Mouse (Mus musculus) heart, embryonic 11.5 days (tissue): ENCODE results near the gene Fktn. TPM values are rescaled to one million over a fixed set of nuclear protein-coding genes. Genes with fewer than 3 reads are reported as not detected.
"Not testable (repeated sequence)": the region's sequence is repeated elsewhere in the genome, so short reads cannot be mapped to it uniquely, and the experiment has no call there.

Experiments used
- ATAC-seq: fragments of 200-750 bp; cut with Nextera tagmentation; replicated peaks from 2 replicates; pipeline ENCODE4 v1.8.0; 2017; ENCODE audit warnings: moderate library complexity; ENCODE audit not compliant: insufficient number of reproducible peaks, low FRiP score, low TSS enrichment
- H3K27ac ChIP-seq: fragments of 300-500 bp; sonication (generic); 2 replicates; pipeline ENCODE4 v1.5.1; 2014; ENCODE audit warnings: mild to moderate bottlenecking, low read depth, low read length
- H3K27me3 ChIP-seq: fragments of 300-500 bp; sonication (generic); 2 replicates; pipeline ENCODE4 v1.6.1; 2014; ENCODE audit warnings: mild to moderate bottlenecking, low read length, mixed read lengths; ENCODE audit not compliant: control insufficient read depth, insufficient read depth
- H3K36me3 ChIP-seq: fragments of 300-500 bp; sonication (generic); 2 replicates; pipeline ENCODE4 v1.6.1; 2014; ENCODE audit warnings: mild to moderate bottlenecking, low read length, moderate library complexity, mixed read lengths; ENCODE audit not compliant: control insufficient read depth, insufficient read depth
- H3K4me1 ChIP-seq: fragments of 300-500 bp; sonication (generic); 2 replicates; pipeline ENCODE4 v1.6.1; 2014; ENCODE audit warnings: low read length; ENCODE audit not compliant: control insufficient read depth, insufficient read depth
- H3K4me2 ChIP-seq: fragments of 300-500 bp; sonication (generic); 2 replicates; pipeline ENCODE4 v1.6.1; 2014; ENCODE audit warnings: mild to moderate bottlenecking, moderate library complexity
- H3K4me3 ChIP-seq: fragments of 300-500 bp; sonication (generic); 2 replicates; pipeline ENCODE4 v1.5.1; 2014; ENCODE audit warnings: low read depth, low read length
- H3K9ac ChIP-seq: fragments of 300-500 bp; sonication (generic); 2 replicates; pipeline ENCODE4 v1.6.1; 2014; ENCODE audit warnings: mild to moderate bottlenecking, low read depth, low read length, moderate library complexity
- H3K9me3 ChIP-seq: fragments of 300-500 bp; sonication (generic); replicated peaks from 2 replicates; pipeline ENCODE4 v1.6.1; 2016; ENCODE audit warnings: low read length; ENCODE audit not compliant: control insufficient read depth
- WGBS: fragments of 180-500 bp; shearing (Covaris S2); extraction: QIAGEN DNeasy Blood & Tissue Kit; methylation state at CpG from one replicate; pipeline ENCODE4 v1.1.7; 2014; ENCODE audit not compliant: insufficient replicate concordance; 5-methylcytosine and 5-hydroxymethylcytosine counted together
- polyA plus RNA-seq: library from polyadenylated mRNA; unstranded; fragments of >200 nt; fragmentation: Nextera tagmentation; extraction: Ambion mirVana; gene quantifications from 2 replicates; pipeline ENCODE4 v1.2.1, GENCODE M21; 2014

The Fktn gene
- 14.5 and 15.9 TPM in 2 replicates for polyA plus RNA-seq

DNA sequence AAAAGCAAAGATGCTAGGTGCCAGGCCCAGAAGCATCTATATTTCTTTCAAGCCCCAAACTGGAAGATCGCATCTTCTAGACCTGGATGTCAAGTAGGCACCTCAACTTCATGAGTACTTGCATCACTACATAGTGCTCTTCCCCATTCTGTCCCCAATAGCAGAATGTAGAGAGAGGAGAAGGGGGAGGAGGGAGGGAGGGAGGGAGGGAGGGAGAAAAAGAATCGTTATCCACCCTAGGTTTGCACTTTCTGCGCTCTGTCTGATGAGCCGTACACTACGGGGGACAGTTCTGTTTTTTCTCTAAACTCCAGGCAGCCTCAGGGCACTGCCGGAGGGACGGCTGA is at the start of gene Fktn:
Gene Fktn, plus strand, starts transcription at position 295 of the 347 bp plus-strand sequence.
- H3K27me3 ChIP-seq: no peaks in the 10 kb centered on the region
- H3K9me3 ChIP-seq: no peaks in the 10 kb centered on the region
- 0 out of 2 replicates have a peak, but pooled peaks cover 2% of the 10 kb centered on the region for H3K4me1 ChIP-seq
- H3K9ac ChIP-seq: peak within 1 kb of the TSS; percentile 82
- H3K27ac ChIP-seq: peak within 1 kb of the TSS; percentile 81
- H3K36me3 ChIP-seq: no peaks in the 10 kb centered on the region
- peak within 1 kb of the TSS; percentile 93 for H3K4me2 ChIP-seq
- peak within 1 kb of the TSS; percentile 67 for H3K4me3 ChIP-seq
- peak; percentile 51; the same call in 1 of the 2 replicates for ATAC-seq
- WGBS: 19% methylated on average over 7 of the region's 7 CpGs

DNA sequence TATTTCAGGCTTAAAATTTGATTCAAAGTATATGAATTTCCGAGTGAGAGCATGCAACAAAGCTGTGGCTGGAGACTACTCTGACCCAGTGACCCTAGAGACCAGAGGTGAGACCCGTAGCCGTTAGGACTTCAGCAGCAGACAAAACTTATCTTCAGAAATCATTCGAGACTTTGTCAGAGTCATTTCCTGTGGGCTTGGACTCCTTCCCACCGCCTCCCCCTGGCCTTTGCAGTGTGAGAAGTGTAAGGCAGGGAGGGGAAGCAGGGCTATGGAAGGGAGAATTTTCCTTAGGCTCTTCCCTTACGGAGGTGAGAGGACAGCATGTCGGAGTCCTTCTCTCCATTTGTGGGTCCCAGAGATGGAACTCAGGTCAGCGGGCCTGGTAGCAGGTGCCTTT is 31.7 kb upstream of the Fktn start:
- Histone ChIP-seq H3K9ac (no peak overlapping the region), H3K4me3 (no peak overlapping the region), H3K4me2 (no peak overlapping the region), H3K9me3 (no peaks in the 10 kb centered on the region), H3K27ac (no peak overlapping the region), H3K4me1 (no peaks in the 10 kb centered on the region), H3K36me3 (peaks cover 4% of the 10 kb centered on the region; the same call in 1 of the 2 replicates), H3K27me3 (no peaks in the 10 kb centered on the region)
- no peak for ATAC-seq
- WGBS: 65% methylated on average over 8 of the region's 8 CpGs

DNA sequence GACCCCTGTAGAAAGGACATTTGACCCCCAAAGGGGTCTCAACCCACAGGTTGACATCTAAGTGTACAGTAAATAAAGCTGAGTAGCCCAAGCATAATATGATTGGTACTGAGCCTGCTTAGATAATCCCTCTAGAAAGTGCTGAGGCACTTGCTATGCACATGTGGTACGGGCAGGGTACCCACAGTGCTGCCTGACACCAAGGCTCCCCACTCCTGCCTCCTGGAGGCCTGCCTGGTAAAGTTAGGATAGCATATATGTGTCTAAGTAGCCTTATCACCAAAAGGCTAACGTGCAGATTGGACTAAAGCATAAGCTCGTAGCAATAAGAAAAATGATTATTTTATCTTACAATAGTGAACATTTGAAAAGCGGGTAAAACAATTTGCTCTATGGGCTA is 24.8 kb upstream of the Fktn start:
- no peaks in the 10 kb centered on the region for H3K27me3 ChIP-seq
- H3K9me3 ChIP-seq: no peaks in the 10 kb centered on the region
- no peaks in the 10 kb centered on the region for H3K36me3 ChIP-seq
- H3K27ac ChIP-seq: no peak overlapping the region
- no peak for ATAC-seq
- H3K4me3 ChIP-seq: no peak overlapping the region
- no peak overlapping the region for H3K9ac ChIP-seq
- H3K4me1 ChIP-seq: no peaks in the 10 kb centered on the region
- H3K4me2 ChIP-seq: no peak overlapping the region
- WGBS: 78% methylated on average over 4 of the region's 4 CpGs

DNA sequence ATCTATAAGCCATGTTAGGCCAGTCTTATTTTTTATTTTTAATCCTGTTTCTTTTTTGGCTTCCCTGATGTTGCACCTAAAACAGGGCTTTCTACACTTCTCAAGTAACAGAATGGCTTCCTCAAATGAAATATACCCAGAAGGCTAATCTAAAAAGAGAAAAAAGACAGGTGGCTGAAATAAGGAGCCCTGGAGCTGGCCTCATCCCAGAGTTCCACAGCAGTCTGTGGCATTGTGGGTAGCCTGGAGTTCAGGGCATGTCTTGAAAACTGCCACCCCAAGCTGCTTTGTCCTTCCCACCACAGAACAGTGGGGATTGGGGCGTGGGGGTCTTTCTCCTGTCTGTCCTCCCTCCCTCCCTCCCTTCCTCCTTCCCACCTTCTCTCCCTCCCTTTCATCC is 22.4 kb upstream of the Fktn start:
- ATAC-seq: no peak
- H3K4me2 ChIP-seq: no peak overlapping the region
- H3K36me3 ChIP-seq: no peaks in the 10 kb centered on the region
- no peaks in the 10 kb centered on the region for H3K27me3 ChIP-seq
- no peaks in the 10 kb centered on the region for H3K4me1 ChIP-seq
- H3K9me3 ChIP-seq: no peaks in the 10 kb centered on the region
- H3K4me3 ChIP-seq: no peak overlapping the region
- WGBS: 78% methylated on average over 1 of the region's 1 CpGs
- H3K27ac ChIP-seq: no peak overlapping the region
- H3K9ac ChIP-seq: no peak overlapping the region

DNA sequence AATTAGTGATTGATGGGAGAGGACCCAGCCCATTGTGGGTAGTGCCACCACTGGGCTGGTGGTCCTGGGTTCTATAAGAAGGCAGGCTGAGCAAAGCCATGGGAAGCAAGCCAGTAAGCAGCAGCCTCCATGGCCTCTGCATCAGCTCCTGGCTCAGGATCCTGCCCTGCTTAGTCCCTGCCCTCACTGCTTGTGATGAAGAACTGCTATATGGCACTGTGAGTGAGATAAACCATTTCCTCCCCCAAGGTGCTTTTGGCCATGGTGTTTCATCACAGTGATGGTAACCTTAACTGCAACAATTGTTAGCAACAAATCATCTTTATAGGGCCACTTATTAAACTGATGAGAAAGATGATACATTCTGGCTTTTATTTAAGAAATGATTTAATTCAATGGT is 4.6 kb upstream of the Fktn start:
- H3K4me1 ChIP-seq, H3K27me3 ChIP-seq, H3K4me3 ChIP-seq, H3K36me3 ChIP-seq, H3K9ac ChIP-seq, H3K9me3 ChIP-seq, H3K4me2 ChIP-seq, ATAC-seq, H3K27ac ChIP-seq: not testable (repeated sequence)

DNA sequence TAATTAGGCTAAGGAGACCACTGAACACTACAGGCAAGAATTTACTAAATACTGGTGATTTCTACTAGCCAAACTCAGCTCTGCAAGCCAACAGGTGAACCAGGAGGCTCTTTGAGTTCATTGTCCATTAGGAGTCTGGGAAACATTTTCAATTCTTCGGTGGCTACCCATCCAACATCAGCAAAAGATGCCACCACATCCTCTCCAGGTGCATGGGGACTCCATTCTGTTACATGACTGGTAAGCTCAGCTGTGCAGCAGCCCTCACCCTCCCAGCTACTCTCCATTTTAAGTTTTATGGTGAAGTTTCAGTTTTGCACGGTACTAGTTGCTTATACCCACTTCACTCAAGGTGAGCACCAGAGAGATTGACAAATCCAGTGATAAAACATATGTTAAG is 3.8 kb upstream of the Fktn start:
- Histone ChIP-seq H3K4me2 (no peak overlapping the region), H3K4me3 (no peak overlapping the region), H3K27ac (no peak overlapping the region), H3K9me3 (no peaks in the 10 kb centered on the region), H3K36me3 (no peaks in the 10 kb centered on the region), H3K27me3 (no peaks in the 10 kb centered on the region), H3K4me1 (no peaks in the 10 kb centered on the region), H3K9ac (no peak overlapping the region)
- 92% methylated on average over 2 of the region's 2 CpGs for WGBS
- ATAC-seq: no peak

DNA sequence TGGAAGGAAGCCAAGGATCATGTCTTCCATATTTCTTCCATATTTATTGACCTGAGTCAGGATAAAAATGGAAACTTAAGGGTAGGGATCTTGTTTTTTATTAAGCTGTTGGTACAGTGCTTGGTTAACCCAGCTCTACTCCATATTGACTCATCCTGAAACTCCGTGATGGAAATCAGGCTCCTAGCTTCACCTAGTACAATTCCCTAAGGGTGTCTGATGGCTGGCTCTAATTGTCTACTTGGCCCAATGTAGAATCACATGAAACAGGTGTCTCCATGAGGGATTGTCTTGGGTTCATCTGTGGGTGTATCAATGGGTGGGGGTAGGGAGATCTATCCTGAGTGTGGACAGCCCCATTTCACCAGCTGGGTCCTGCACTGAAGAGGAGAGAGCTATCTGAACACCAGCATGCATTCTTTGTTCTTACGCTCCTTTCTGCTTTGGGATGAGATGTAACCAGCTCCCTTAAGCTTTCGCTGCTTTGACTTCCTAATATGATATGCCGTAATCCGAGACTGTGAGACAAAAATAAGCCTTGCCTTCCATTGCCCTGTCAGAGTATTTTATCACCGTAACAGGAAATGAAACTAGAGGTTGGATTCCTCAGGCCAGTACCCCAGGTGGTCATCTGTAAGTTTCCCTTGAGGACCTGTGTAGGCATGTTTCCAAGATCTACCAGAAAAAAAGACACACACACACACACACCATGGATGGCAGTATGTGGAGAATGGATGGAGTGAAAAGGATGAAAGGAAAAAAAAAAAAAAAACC is 3.1 kb upstream of the Fktn start:
- H3K27ac ChIP-seq: no peak overlapping the region
- no peaks in the 10 kb centered on the region for H3K9me3 ChIP-seq
- no peak overlapping the region for H3K4me2 ChIP-seq
- H3K9ac ChIP-seq: no peak overlapping the region
- ATAC-seq: no peak
- H3K27me3 ChIP-seq: no peaks in the 10 kb centered on the region
- H3K4me1 ChIP-seq: no peaks in the 10 kb centered on the region
- no peaks in the 10 kb centered on the region for H3K36me3 ChIP-seq
- WGBS: 72% methylated on average over 6 of the region's 6 CpGs
- H3K4me3 ChIP-seq: no peak overlapping the region

DNA sequence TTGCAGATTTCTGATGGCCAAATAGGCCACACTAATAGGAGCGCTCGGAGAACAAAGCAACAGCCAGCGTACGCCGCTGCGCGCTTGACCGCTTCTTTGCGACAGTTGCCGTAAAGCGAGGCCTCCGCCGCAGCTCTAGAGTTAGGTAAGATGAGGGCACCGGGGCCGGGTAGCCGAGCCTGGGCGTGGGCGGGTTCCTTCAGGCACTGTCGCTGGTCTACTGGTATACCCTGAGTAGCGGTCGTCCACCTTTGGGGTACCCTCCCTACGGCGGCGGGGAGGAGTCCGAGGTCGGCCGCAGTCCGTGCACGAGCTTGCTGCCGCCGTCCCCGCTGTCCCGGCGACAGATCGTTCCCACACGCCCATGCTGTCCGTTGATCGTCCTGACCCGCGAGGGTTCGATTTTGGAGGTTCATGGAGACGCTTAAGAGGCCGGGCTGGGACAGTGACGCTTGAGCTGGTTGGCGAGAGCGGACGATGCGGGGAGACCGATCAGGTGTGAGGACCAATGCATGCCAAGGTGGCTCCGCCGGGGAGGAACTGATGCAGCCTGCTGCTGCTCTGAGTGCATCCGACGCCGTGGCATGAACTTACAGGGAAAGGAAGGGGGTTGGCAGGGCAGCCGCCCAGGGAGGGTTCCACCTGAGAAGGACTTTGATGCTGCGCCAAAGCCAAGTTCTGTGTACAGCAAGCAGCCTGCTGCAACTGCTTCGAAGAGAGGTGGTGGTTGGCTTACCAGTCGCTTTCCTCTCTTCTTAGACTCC is 435 bp downstream of the Fktn start:
- WGBS: 6% methylated on average over 58 of the region's 58 CpGs

More for the DNA sequence above, 435 bp downstream of the Fktn start:
- H3K9me3 ChIP-seq: no peaks in the 10 kb centered on the region
- no peaks in the 10 kb centered on the region for H3K27me3 ChIP-seq
- H3K4me2 ChIP-seq: peak overlapping the region; percentile 93
- H3K27ac ChIP-seq: peak overlapping the region; percentile 81
- H3K4me3 ChIP-seq: peak overlapping the region; percentile 67
- H3K4me1 ChIP-seq: 0 out of 2 replicates have a peak, but pooled peaks cover 2% of the 10 kb centered on the region
- no peaks in the 10 kb centered on the region for H3K36me3 ChIP-seq
- ATAC-seq: peak; percentile 80
- H3K9ac ChIP-seq: peak overlapping the region; percentile 82
